Mouse (Mus musculus): Measurements from ENCODE around the gene Senp1. TPM values are rescaled to one million over a fixed set of nuclear protein-coding genes. Genes with fewer than 3 reads are reported as not detected.

Senp1 gene
- total RNA-seq, 2 experiments from 2014 or later = 9.6 to 13.3 TPM

- DNase-seq = no peak
Observed at GRCm38 (mm10) chr15:98107703-98108296, 14.3 kb upstream of the Senp1 start.

DNA sequence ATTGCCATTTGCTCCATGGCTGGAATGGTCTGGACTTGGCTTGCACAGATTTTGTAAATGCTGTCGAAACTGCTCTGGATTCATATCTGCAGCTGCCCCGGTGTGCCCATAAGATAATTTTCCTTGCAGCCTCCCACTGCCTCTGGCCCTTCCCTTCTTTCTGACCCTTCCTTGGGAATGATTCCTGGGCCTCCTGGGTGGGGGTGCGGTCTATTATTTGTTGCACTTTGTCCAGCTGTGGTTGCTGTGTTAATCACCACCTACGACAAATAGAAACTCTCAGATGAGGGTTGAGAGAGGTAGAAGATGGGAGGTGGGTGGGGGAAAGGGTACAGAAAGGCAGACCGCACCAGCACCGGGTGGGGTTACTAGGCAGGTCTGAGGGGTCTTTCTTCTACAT, 13.7 kb upstream of the Senp1 start:
- no peak for DNase-seq

GRCm38 (mm10) chr15:98106506-98106905, 13.0 kb upstream of the Senp1 start:
- DNase-seq = no peak

DNA sequence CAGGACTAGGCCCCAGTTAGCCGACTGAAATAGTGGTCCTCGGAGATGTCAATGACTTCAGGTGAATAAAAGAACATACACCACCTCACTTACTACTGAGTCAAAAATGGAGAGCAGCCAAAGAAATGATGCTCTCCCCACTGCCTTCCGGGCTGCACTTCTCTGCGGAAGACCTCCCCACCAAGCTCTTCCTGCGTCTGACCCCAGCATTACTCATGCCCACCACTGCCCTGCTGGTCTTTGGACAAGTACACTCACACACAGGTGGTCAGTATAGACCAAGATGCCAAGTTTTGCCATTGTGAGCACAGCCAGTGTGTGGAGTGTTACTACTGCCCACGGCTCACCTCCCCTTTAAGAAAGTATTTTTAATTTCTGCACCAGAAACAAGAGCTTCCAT, 8.9 kb upstream of the Senp1 start:
- no peak for DNase-seq

DNA sequence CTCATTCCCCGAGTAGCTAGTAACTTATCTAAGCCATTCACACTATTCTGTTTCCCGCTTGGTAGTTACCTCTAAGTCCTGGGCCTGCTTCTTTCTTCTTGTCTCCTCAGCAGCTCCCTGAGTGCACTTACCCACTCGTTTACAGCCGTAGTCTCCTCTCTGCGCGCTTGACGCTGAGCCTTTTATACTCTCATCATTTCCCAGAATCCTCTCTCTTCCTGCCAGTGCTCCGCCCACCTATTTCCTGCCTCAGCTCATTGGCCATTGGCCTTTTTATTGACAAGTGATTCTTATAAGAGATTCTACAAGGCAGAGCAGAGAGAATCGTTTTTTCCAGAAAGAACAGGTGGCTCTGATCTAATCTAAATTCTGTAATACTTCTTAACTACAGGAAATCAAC, 5.0 kb upstream of the Senp1 start:
- DNase-seq = no peak

GRCm38 (mm10) chr15:98096957-98097356, 3.4 kb upstream of the Senp1 start:
- DNase-seq = no peak

DNA sequence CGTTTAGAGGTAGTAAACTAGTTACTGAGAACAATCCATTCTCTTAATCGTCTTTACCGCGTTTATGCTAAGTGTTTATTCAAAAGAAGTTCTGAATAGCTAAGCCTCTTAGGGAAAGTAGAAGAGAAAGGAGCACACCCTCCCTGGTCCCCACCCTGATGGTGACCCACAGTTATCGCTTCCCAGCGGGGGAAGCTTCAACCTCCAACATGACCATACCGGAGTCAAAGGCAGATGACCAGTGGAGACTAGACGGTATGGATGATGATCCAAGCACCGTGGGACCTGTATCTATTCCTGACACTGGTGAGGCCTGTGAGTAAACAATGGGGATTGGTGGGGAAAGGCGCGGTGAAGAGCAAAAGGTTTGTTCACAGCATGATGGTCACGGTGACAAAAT, 1.4 kb upstream of the Senp1 start:
- no peak for DNase-seq

- no peak for DNase-seq
Observed at GRCm38 (mm10) chr15:98092372-98093120, 998 bp downstream of the Senp1 start, which contains the start of gene Pfkm. Gene Pfkm, plus strand, starts transcription at chr15:98092589.

GRCm38 (mm10) chr15:98091841-98092240, 1.7 kb downstream of the Senp1 start:
- no peak for DNase-seq

DNA sequence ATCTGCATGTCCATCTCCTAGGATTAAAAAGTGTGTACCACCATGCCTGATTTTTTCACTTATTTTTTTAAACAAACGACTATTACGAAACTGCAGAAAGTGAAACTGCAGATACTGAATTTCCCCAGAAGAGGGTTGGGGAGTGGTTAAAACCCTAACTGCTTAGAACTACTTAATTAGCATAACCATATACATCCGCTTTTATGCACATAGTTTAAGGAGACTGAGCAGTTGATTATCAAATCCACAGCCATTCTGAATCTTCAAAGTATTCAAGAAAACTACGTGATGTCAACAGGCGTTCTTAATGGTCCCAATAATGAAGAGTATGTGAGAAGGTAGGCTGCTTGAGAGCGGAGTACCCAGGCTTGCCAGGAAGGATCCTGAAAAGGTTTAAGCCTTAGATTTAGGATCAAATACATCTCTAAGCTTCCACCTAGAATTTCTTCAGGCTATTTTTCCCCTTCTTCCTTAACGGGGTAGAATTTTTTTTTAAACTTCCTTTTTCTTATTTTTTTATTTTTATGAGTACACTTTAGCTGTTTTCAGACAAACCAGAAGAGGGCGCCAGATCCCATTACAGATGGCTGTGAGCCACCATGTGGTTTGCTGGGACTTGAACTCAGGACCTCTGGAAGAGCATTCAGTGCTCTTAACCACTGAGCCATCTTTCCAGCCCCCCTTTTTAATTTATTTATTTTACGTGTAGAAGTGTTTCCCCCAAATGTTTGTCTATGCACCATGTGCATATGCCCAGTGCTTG, 3.9 kb downstream of the Senp1 start:
- peak; percentile 35 for DNase-seq

- DNase-seq = no peak
Observed at GRCm38 (mm10) chr15:98088889-98089288, 4.7 kb downstream of the Senp1 start.

DNA sequence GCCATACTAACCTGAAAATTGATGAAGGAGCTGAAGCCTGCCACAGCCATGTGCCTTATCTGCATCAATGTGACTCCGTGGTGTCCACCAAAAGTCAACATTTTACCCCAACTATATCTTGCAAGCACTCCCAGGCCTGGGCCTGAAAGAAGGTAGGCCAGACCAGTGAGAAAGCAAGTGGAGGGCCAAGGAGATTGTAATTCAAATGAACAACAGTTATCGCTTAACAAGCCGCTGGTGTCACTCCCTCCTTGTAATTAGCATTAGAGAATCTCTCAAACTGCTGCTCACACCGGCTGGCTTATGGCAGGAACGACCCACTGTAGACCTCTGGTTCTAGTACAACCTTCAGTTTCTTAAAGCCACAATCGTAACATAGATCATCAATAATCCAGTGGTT, 16.6 kb downstream of the Senp1 start:
- DNase-seq = no peak

- DNase-seq = no peak
Observed at GRCm38 (mm10) chr15:98075034-98075433, 18.5 kb downstream of the Senp1 start.

- no peak for DNase-seq
Observed at GRCm38 (mm10) chr15:98074521-98074920, 19.0 kb downstream of the Senp1 start.

DNA sequence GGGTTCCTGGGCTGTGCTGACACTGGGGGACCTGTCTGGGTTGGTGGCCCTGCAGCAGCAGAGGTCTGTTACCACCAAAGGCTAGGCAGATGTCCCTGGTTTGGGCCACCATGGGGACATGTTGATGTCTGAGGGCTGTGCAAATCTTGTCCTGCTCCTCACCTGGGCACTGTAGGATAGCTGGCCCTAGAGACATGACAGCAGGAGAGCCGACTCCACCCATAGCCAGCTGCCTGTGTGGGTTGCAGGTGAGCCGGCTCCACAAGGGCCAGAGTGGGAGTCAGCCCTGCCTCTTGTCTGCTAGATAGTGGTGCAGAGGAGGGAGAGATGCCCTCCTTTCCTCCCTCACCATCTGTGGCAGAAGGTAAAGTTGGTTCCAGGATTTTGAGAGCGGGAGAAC, 23.2 kb downstream of the Senp1 start:
- DNase-seq = no peak

GRCm38 (mm10) chr15:98069566-98070245, 23.8 kb downstream of the Senp1 start:
- no peak for DNase-seq

- DNase-seq = no peak
Observed at GRCm38 (mm10) chr15:98068506-98068905, 25.0 kb downstream of the Senp1 start.

- DNase-seq = no peak
Observed at GRCm38 (mm10) chr15:98067492-98067891, 26.1 kb downstream of the Senp1 start.

DNA sequence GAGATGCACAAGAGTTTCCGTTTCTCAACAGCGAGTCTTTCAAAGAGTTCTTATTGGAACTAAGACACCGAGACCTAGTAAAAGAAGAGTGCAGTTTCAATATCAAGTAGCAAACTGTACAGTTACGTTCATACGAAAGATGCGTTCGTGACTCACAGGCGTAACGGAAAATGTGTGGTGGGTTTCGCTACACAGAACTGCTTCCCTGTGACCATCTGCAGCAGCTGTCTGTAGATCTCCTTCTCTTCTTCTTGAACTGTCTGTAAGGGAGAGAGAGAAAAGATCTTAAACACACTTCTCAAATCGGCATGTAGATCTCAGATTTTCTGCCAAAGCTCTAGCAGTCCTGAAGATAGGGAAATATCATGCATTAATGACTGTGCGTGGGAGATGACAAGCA, 26.9 kb downstream of the Senp1 start:
- no peak for DNase-seq

DNA sequence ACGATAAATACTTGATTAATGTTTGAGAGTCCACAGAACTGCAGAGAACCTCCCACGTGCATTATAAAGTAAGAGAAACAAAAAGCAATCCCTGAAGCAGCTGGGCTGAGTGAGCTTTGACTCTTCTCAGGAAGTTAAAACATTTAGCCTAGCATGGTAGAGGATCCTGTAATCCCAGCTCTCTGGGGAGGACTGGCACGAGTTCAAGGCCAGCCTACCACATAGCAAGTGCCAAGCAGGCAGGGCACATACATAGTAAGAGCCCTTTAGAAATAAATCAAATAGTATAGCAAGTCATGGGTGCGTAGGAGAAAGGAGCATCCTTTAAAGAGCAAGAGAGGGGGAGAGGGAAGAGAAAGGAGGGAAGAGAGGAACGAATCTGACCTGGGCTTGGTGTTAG, 27.7 kb downstream of the Senp1 start:
- DNase-seq = peak; percentile 18

GRCm38 (mm10) chr15:98055246-98055645, 38.3 kb downstream of the Senp1 start:
- DNase-seq = peak; percentile 16

GRCm38 (mm10) chr15:98051685-98052084, 41.9 kb downstream of the Senp1 start:
- DNase-seq = no peak
